Mouse (Mus musculus) CD8-positive naive resting alpha-beta T cell, adult 2 months (primary cell): ENCODE measurements around the gene Vcp.
"Not testable (repeated sequence)": the region's sequence is repeated elsewhere in the genome, so short reads cannot be mapped to it uniquely, and the experiment has no call there.

Experiments used
- DNase-seq, 2 experiments: peaks; one replicate each; pipeline ENCODE4 v3.0.0; 2022; ENCODE audit warnings: low read depth in 2 of 2, low spot score in 2 of 2

Gene Vcp

DNA sequence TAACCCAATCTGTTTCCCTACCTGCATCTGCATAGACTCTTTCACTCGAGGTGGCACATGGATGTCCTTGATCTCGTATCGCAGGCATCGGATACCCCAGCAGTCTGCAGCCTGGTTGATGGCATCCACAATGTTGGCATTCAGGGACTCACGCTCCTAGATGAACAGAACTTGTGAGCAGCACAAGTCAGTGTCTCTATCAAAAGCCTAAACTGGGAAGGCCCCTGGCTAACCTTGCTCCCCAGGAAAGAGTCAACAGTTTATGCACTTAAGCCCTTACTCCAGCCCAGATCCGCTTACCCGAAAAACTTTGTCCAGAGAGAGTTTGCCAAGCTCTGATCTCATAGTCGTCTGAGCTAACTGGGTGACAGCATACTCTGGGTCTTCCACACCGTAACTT, 29.4 kb upstream of the Vcp start:
- no peak for DNase-seq

DNA sequence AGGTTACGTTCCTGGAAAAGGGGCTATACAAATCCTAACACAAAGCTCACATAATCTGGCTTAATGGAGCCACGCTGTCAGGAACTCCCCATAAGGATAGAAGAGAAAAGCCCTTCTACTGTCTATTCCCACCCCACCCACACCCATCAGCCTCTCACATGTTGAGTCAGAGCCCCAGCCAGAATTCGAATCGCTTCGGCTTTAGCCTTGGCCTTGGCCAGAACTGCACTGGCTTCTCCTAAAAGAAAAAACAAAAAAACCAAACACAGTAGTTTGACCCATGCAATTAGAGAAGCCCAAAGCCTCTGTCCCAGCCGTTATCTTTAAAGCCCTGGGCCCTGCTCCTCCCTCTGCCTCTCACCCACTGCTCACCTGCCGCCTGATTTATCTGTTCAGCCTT, 28.8 kb upstream of the Vcp start:
- no peak for DNase-seq

DNA sequence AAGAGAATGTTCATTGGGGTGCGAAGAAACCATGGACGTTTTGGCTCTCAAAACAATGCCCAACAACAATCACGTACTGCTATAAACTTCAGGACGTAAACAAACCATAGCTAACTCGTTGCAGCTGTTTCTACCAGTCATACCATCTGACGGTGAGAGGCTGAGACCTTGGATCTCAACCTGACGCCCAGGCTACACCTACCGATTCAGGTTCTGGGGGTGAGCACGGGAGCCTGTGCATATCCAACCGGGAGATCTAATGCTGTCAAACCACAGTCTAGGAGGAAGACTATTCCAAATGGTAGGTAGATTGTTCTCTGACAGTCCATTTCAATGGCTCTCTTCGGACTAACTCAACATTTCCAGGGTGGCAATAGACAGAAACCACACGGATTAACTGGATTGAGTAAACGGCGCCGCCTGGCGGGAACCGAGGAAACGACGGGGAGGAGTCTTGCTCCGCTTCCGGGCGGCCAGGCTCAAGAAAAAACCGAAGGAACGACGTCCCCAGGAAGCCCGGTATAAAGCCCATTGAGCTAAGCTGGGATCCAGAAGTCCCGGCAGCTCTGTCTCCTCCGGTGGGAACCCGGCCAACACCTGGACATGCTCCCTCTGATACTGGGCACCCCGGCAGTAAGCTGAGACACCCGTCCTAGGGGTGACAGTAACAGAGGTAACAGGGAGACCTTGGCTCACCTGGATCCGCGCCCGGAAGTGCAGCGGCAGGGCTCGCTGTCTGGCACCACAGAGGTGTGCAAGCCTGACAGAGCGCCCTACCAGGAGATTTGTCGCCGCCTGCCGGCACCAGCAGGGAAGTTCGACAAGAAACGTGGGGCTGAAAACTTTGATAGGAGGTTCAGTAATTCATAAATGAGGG, 25.0 kb upstream of the Vcp start, which contains the start of gene Pigo:
Gene Pigo (minus strand): TSS at position 736 of the 877 bp plus-strand sequence.
- DNase-seq: peak; percentile 87 to 92

DNA sequence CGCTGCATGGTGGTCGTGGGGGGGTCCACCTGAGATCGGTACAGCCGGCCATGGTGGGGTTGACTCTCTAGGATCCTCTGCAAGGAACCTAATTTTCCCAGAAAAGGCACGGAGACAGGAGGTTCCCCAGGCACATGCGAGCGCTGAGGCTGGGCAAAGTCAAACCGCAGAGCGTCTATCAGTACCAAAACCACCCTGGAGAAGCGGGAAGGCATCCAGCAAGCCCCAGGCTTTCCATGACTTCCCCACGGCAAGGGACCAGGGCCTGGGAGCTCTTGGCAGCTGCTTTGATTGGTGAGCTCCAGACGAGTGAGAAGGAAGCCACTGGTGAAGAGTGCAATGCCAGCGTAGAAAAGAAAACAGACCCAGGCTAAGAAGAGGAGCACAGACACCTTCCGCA, 24.4 kb upstream of the Vcp start:
- no peak for DNase-seq

DNA sequence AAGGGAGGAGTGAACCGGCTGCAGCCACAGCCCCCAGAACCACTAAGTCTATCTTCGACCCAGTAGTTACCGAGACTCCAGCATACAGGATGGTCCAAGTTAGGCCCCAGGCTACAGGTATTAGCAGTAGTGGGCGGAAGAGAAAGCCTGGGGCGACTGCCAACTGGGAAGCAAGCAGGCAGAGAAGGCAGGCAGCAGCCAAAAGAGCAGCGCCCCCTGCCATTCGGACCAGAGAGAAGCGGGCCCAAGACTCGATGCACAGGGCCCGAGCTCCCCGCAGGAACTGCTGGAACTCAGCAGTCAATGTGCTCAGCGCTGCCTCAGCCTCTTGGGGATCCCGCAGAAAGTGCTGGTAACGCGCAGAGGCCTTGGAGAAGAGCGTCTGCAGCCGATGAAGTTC, 21.0 kb upstream of the Vcp start:
- no peak for DNase-seq

DNA sequence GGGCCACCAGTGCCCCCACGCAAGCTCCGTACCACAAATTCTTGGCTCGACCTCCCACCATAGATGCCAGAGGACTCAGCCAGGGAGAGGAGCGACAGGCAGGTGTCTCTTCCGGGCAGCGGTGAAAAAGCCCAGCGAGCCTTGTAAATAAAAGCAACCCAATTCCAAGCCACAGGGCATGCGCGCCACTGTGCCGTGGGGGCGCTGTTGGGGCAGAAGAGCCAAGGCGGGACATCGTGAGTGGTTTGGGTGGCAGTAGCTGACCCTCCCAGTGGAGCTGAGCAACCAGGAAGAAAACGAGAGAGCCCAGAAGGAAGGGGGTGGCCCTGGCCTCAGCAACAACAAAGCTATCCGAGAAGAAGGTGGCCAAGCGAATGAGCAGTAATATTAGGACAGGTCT, 20.6 kb upstream of the Vcp start:
- no peak for DNase-seq

DNA sequence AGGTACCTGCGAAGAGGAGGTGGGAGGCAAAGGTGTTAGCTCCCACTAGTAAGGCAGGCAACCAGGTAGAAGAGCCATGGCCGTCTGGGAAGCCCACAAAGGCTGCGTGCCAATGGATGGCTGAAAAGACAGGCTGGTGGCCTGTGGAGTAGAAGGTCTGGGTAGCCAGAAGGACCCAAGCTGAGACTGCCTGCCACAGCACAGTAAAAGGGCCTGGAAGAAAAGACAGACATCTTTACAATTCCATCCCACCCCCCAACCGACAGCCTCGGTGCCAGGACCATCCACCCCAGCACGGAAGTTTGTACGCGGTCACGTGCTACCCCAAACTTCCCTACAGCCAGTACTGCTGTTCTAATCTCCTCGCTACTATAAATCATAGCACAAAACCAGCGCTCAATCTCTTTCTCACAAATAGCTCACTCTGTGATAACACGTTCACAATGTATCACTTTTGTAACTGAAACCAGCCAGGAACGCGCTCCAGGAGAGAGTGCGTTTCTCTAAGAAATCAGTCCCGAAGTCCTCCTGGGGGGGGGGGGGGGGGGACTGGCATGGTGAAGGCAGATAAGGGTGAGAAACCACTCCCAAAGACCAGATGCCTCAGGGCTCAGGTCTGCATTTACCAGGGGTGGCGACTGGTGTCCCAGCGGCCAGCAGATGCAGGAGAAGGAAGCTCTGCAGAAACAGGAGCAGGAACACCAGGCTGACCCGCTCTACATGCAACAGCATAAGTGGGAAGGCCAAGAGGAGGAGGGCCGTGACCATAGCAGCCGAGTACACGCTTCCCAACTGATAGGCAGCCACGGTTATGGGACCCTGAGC, 19.5 kb upstream of the Vcp start:
- no peak for DNase-seq

DNA sequence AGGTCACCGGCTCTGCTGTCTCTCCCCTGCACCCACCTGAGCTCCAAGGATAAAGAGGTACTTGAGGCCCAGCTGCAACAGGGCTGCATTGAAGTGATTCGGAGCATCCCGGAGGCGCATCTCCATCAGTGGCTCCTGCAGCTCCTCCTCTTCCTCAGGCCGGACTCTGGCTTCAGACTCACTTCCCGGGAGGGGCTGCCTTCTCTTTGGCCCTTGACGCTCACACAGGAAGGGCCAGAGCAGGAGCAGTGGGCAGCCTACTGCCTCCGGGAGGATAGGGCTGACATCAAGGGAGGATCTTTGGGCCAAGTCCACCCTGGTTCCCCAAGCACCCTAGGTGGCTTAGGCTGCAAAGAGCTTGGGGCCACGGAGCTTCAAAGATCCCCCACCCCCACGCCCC, 18.9 kb upstream of the Vcp start:
- DNase-seq: no peak

DNA sequence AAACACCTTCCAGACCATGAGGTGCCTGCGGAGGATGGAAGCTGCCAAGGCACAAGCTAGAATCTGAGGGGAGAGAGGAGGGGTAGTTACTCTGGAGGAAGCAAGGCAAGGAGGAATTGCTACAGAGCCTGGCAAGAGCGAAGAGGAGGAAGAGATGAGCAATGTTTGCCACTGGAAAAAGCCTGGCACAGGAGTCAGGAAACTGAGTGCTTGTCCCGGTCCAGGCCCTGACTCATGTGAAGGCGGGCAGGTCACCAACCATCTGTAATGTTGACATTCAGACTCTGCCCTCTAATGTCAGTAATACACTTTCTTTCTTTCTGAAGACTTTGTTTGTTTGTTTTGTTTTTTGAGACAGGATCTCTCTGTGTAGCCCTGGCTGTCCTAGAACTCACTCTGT, 17.8 kb upstream of the Vcp start:
- DNase-seq: no peak

DNA sequence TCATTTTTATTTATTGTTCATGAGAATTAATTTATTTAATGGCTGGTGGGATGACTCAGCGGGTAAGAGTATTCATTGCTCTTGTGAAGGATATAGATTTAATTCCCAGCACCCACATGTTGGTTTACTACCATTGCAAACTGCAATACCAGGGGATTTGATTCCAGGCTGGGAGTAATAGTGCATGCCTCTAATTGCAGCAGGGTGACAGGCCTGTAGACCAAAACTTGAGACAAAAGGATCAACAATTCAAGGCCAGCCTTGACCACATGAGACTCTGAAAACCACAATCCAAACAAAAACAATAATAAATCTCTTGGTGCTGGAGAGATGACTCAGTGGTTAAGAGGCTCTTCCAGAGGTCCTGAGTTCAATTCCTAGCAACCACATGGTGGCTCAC, 11.8 kb upstream of the Vcp start:
- DNase-seq: no peak

DNA sequence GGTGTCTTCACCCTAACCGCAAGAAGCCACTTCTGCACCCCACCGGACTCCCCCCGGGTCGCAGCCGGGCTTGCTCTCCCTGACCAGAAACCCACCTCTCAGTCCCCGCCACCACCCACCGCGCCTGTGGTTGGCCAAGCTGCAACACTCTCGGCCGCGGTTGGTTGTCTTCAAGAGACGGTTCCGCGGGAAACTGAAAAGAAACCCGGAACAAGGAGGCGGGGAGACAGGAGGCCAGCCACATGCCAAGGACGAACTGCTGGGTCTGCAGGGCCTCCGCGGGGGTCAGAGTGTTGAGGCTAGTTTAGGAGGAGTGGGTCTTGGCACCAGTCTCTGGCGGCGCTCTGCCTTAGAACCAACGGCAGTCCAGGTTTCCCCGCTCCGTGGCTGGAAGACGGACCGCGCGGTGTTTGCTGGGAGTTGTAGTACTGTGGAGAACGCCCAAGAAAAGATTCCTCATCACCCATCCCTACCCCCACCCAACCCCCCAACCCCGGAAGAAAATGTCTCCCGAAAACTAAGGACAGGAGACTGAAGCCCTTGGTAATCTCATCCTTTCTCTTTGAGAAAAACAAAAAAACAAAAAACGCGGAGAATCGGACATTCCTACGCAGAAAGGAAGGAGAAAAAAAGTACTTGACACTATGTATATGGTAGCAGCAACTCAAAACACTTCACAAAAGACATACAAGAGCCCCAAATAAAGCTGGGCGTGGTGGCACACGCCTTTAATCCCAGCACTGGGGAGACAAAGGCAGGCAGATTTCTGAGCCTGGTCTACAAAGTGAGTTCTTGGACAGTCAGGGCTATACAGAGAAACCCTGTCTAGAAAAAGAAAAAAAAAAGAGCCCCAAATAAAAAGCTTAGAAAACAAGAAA, 10.1 kb upstream of the Vcp start, which contains the start of gene Fancg:
Gene Fancg (minus strand): TSS at position 346 of the 878 bp plus-strand sequence.
- DNase-seq: peak; percentile 39 to 57

DNA sequence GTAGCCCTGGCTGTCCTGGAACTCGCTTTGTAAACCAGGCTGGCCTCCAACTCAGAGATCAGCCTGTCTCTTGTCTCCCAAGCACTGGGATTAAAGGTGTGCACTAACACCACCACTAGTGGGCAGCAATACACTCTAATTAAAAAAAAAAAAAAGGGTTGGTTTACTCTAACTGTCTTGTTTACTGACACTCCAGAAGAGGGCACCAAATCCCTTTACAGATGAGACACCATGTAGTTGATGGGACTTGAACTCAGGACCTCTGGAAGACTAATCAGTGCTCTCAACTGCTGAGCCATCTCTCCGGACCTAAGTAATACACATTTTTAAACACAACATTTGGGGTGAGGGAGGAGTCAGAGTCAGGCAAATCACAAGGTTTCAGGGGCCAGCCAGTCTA, 5.5 kb upstream of the Vcp start:
- DNase-seq: peak; percentile 24 to 59

DNA sequence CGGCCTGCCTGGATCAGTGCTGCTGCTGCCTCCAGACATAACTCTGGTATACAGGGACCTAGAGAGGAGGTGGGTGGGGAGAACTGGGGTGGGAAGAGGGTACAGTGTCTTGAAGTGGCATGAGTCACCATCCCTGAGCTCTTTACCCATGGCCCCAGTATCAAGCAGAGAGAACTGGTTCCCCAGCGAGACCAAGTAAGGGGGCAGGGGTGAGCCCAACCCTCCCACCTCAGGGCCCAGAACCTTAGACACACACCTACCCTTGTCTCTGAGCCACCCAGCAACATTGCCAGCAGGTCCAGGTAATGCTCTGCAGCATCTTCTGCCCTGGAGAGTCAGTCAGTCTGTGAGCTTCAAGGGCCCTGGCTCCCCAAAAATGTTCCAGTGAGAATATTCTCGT, 4.6 kb upstream of the Vcp start:
- DNase-seq: no peak

DNA sequence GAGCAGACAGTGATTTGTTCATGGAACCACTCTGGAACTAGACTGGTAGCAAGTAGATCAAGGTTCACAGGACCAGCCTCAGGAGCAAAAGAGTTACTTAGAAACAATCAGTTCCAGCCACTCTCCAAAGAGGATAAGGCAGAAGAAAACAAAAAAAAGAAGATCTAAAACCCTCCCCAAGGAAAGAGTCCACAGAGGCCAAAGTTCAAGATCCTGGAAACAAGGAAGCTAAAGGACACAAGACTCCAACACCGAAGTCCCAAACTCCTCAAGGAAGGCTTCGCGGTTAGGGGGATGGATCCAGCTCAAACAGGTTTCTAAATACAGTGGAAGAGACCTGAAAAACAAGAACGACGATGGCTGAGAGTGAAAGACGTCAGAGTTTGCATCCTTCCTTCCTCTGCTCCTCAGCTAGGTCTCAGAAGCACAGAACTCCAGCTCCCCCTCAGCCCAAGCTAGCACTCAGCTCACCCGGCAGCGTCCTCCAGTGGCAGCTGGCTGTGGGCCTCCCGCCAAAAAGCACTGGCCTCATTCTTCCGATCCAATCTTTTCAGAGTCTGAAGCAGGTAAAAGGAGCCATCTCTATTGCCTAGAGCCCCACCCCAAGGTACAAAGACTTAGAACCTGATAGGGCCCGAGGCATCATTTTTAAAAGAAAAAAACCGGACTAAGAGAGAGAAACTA, 2.6 kb upstream of the Vcp start:
- no peak for DNase-seq

DNA sequence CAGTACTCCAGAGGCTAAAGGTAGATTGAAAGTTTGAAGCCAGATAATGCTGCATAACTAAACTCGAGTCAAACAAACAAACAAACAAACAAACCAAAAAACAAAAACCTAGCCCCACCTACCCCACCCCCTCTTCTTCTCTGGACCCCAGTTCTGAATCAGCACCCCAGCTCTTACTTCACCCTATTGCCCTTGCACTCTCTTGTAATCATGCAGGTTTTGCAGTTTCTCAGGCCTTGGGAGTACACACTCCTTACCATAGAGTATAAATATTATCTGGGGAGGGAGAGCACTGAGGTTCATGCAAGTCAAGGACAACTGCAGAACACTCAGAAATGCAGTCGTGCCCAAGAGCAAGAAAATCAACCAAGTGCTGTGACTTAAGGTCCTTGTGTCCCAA, 965 bp upstream of the Vcp start:
- DNase-seq: no peak

DNA sequence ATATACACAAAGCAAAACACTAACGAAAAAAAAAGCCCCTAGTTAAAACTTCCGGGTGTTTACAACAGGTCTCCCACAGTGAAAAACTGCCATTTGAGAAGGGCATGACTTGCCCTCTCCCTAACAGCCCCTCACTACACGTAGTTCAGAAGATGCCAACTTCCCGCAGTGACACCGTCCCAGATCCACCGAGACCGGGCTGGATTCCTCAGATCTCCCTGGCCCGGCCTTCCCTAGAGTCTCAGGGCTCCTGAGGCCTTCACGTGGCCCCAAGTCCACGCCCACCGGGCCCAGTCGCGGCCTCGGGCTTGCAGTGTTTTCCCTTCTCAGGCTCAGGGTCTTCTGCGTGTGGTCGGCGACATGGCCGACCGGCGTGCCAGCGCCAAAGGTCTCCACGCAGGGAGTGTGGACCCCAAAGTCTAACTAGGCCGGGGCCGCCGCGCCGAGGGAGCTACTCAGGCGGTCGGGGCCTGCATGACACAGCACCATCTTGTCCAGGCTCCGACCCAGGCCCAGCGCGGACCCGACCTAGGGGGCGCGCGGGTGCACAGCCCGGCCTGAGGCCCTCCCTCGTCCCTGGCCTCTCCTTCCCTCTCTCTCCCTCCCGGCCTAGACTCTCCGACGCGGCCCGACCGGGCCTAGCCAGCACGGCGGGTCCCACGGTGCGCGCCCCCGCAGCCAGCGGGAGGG, 711 bp downstream of the Vcp start:
- DNase-seq: peak; percentile 44 to 58

DNA sequence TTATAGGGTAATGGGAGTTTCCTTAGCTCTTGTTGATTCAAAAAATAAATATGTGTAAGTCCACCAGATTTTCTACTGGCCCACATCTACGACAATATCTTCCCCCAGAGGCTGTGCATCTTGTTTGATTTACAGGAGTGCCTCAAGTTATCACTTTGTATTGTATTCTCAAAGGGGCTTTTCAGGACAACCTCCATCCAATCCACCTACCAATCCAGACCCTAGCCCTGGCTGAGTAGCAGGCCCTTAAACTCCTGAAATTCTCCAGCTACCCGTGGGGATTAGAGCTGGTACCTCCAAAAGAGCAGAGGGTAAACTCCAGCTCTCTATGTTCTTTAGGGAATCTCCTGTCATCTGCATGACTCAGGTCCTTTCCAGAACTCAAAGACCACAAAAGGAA, 2.3 kb downstream of the Vcp start:
- DNase-seq: no peak

DNA sequence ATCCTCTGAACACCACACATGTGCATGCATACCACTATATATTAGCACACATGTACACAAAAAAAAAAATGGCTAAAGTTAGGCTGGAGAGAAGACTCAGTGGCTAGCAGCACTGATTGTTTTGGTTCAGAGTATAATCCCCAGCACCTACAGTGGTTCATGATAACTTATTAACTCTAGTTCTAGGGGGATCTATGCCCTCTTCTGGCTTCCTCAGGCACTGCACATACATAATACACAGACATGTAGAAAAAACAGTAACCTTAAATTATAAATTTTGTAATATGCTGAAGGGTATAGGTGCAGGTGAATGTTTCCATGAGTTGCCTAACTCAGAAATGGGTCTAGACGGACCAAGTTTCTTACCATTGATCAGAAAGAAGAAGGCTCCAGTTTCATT, 12.0 kb downstream of the Vcp start:
- DNase-seq: no peak

DNA sequence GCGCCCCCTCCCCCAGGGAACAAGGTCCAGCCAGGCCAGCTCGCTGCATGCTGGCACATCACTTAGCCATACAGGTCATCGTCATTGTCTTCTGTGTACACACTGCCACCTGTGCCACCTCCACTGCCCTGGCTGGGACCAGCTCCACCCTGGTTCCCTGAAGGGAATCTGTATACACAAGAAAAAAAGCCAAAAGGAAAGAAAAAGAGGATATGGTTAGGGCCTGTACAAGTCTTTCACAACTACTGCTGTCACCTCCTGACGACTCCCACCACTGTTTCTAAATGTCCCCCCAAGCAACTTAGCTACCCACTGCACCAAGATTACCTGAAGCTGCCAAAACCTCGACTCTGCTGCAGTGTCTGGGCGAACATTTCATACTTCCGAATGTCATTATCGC, 19.8 kb downstream of the Vcp start:
- DNase-seq: not testable (repeated sequence)

DNA sequence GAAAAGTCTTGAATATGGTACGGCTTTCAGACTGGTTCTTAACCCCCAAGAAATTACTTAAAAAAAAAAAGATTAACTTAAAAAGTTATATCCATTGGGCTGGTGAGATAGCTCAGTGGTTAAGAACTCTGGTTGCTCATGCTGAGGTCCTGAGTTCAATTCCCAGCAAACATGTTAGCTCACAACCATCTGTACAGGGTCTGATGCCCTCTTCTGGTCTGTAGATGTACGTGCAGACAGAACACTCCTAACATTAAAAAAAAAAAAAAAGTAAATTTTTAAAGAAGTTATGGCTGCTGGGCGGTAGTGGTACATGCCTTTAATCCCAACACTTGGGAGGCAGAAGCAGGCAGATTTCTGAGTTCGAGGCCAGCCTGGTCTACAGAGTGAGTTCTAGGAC, 22.2 kb downstream of the Vcp start:
- no peak for DNase-seq
